Mouse (Mus musculus): ENCODE measurements around the gene Tmem50b. TPM values are rescaled to one million over a fixed set of nuclear protein-coding genes. Genes with fewer than 3 reads are reported as not detected.
"Not testable (repeated sequence)": the region's sequence is repeated elsewhere in the genome, so short reads cannot be mapped to it uniquely, and the experiment has no call there.

Gene Tmem50b
- polyA plus RNA-seq, 1 experiment from 2014 or later = 41.6 TPM

DNA sequence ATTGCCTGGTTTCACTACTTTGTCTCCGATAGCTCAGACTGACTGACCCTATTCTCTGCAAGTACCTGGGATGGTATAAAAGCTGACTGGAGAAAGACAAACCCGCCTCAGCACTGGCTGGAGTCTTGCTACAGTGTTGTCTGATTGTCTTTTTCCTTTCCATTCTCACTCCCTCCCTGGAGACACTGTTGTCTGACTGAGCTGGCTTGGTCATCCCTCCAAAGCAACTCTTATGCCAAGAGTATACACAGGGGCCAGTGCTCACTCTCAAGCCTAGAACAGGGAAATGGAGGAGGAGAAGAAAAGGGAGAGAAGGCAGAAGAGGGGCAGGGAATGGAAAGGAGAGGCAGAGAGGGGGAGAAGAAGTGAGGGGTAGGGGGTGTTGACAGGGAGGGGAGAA lies 65.2 kb downstream of the Tmem50b start:
- Histone ChIP-seq H3K4me1 (ENCODE audit: control insufficient read depth, insufficient read depth, low read length) (no peaks in the 10 kb centered on the region), H3K9me3 (replicated peaks; ENCODE audit: control insufficient read depth, low read length) (no peaks in the 10 kb centered on the region), H3K27me3 (ENCODE audit: control insufficient read depth, insufficient read depth, low read length) (no peaks in the 10 kb centered on the region), H3K4me3 (ENCODE audit: low read depth, low read length) (no peak overlapping the region), H3K36me3 (replicated peaks; ENCODE audit: control insufficient read depth, insufficient read depth, low read depth, low read length) (no peaks in the 10 kb centered on the region), H3K4me2 (ENCODE audit: low read depth, low read length) (no peak overlapping the region), H3K27ac (replicated peaks; ENCODE audit: low read depth, low read length) (no peak overlapping the region), H3K9ac (replicated peaks; ENCODE audit: low read length) (no peak overlapping the region)
- no peak for DNase-seq (ENCODE audit: low spot score)
- 59% methylated on average over 2 of the region's 2 CpGs for WGBS
- no peak for ATAC-seq (replicated peaks; ENCODE audit: insufficient number of reproducible peaks, low FRiP score, low TSS enrichment, low read depth)

DNA sequence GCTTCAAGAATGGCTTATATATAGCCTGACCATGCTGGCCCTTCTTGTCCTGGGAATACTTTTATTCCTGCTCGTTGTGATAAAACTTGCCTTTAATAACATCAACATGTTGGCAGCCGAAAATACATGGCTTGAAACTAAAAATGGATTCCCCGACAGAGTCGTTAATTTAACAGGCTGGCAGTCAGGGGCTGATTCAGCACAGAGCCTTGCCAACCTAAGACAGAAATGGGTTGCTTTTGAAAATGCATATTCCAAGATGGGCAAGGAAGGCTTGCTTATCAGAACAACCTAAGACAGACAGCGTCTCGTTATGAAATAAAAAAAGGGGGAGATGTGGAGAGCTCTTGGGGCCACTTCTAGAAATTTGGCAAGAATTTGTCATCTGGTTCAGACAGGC lies 65.7 kb downstream of the Tmem50b start:
- no peak for ATAC-seq (replicated peaks; ENCODE audit: insufficient number of reproducible peaks, low FRiP score, low TSS enrichment, low read depth)
- no peaks in the 10 kb centered on the region for H3K9me3 ChIP-seq (replicated peaks; ENCODE audit: control insufficient read depth, low read length)

DNA sequence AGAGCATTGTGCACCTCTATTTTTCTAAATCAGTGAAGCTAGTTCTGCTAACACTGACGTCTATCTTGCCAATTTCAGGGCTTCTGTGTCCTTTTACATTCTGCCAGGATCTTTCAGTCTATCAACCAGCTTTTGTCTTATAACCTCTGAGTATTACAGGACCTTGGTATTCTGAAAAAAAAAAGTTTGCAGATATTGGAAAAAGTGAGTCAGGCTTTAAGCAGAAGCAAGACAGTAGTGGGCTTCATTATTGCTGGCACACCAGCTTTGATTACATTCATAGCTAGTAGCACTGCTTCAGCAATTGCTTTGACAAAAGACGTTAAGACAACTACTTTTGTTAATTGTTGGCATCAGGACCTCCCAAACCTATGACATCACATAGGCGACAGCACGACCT lies 66.8 kb downstream of the Tmem50b start:
- not testable (repeated sequence) for H3K36me3 ChIP-seq (replicated peaks; ENCODE audit: control insufficient read depth, insufficient read depth, low read depth, low read length); H3K4me2 ChIP-seq (ENCODE audit: low read depth, low read length); H3K9ac ChIP-seq (replicated peaks; ENCODE audit: low read length); H3K27ac ChIP-seq (replicated peaks; ENCODE audit: low read depth, low read length); ATAC-seq (replicated peaks; ENCODE audit: insufficient number of reproducible peaks, low FRiP score, low TSS enrichment, low read depth); H3K4me1 ChIP-seq (ENCODE audit: control insufficient read depth, insufficient read depth, low read length); H3K27me3 ChIP-seq (ENCODE audit: control insufficient read depth, insufficient read depth, low read length); H3K4me3 ChIP-seq (ENCODE audit: low read depth, low read length); DNase-seq (ENCODE audit: low spot score); H3K9me3 ChIP-seq (replicated peaks; ENCODE audit: control insufficient read depth, low read length)
- WGBS = 73% methylated on average over 4 of the region's 4 CpGs

More for the DNA sequence above, 65.7 kb downstream of the Tmem50b start:
- no peak for DNase-seq (ENCODE audit: low spot score)
- H3K36me3 ChIP-seq (replicated peaks; ENCODE audit: control insufficient read depth, insufficient read depth, low read depth, low read length) = no peaks in the 10 kb centered on the region
- H3K4me3 ChIP-seq (ENCODE audit: low read depth, low read length) = no peak overlapping the region
- no peaks in the 10 kb centered on the region for H3K4me1 ChIP-seq (ENCODE audit: control insufficient read depth, insufficient read depth, low read length)
- no peak overlapping the region for H3K4me2 ChIP-seq (ENCODE audit: low read depth, low read length)
- H3K27ac ChIP-seq (replicated peaks; ENCODE audit: low read depth, low read length) = no peak overlapping the region
- no peak overlapping the region for H3K9ac ChIP-seq (replicated peaks; ENCODE audit: low read length)
- WGBS = 86% methylated on average over 6 of the region's 6 CpGs
- H3K27me3 ChIP-seq (ENCODE audit: control insufficient read depth, insufficient read depth, low read length) = no peaks in the 10 kb centered on the region

DNA sequence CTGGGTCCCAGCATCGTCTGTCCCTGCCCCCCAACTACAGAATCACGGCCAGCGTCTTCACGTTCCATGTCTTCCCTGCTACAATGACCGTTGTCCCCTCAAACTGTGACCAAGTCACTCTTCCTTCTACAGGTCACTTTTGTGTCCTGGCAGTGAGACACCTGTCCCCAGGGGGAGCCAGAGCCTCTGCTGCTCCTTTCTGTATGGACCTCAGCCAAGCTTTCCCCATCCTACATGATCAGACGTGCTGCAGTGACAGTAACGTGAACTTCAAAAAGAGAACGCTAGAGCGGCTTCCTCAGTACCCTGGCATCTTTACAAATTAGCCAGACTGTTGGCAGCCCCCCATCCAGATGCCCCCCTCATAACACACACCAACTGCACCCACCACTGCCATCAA lies 69.0 kb downstream of the Tmem50b start:
- no peak overlapping the region for H3K9ac ChIP-seq (replicated peaks; ENCODE audit: low read length)
- WGBS = 93% methylated on average over 9 of the region's 9 CpGs
- no peaks in the 10 kb centered on the region for H3K4me1 ChIP-seq (ENCODE audit: control insufficient read depth, insufficient read depth, low read length)
- no peaks in the 10 kb centered on the region for H3K36me3 ChIP-seq (replicated peaks; ENCODE audit: control insufficient read depth, insufficient read depth, low read depth, low read length)
- no peak overlapping the region for H3K4me2 ChIP-seq (ENCODE audit: low read depth, low read length)
- H3K4me3 ChIP-seq (ENCODE audit: low read depth, low read length) = no peak overlapping the region
- ATAC-seq (replicated peaks; ENCODE audit: insufficient number of reproducible peaks, low FRiP score, low TSS enrichment, low read depth) (no peak), DNase-seq (ENCODE audit: low spot score) (no peak)
- H3K27ac ChIP-seq (replicated peaks; ENCODE audit: low read depth, low read length) = no peak overlapping the region
- H3K27me3 ChIP-seq (ENCODE audit: control insufficient read depth, insufficient read depth, low read length) = no peaks in the 10 kb centered on the region
- no peaks in the 10 kb centered on the region for H3K9me3 ChIP-seq (replicated peaks; ENCODE audit: control insufficient read depth, low read length)

DNA sequence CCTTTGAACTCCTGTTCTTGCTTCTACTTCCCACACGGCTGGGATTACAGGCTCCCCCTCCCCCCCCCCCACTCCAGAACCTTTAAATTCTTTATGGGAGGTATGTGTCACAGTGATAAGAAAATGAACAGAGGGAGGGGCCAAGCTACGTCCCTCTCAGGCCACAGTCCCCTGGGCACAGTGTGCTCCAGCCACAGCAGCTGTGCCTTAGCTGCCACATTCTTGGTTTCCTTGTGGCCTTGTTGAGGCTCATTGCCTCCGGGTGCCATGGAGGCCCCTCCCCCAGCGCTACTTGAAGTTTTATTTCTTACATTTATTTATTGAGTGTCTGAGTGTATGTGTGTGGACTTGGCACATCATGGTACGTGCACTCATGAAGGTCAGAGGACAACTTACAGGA lies 70.1 kb downstream of the Tmem50b start:
- no peak overlapping the region for H3K4me3 ChIP-seq (ENCODE audit: low read depth, low read length)
- no peaks in the 10 kb centered on the region for H3K9me3 ChIP-seq (replicated peaks; ENCODE audit: control insufficient read depth, low read length)
- H3K27ac ChIP-seq (replicated peaks; ENCODE audit: low read depth, low read length) = no peak overlapping the region
- H3K27me3 ChIP-seq (ENCODE audit: control insufficient read depth, insufficient read depth, low read length) = no peaks in the 10 kb centered on the region
- WGBS = 71% methylated on average over 5 of the region's 5 CpGs
- ATAC-seq (replicated peaks; ENCODE audit: insufficient number of reproducible peaks, low FRiP score, low TSS enrichment, low read depth) (no peak), DNase-seq (ENCODE audit: low spot score) (no peak)
- H3K4me1 ChIP-seq (ENCODE audit: control insufficient read depth, insufficient read depth, low read length) = no peaks in the 10 kb centered on the region
- H3K9ac ChIP-seq (replicated peaks; ENCODE audit: low read length) = no peak overlapping the region
- H3K4me2 ChIP-seq (ENCODE audit: low read depth, low read length) = no peak overlapping the region
- no peaks in the 10 kb centered on the region for H3K36me3 ChIP-seq (replicated peaks; ENCODE audit: control insufficient read depth, insufficient read depth, low read depth, low read length)

DNA sequence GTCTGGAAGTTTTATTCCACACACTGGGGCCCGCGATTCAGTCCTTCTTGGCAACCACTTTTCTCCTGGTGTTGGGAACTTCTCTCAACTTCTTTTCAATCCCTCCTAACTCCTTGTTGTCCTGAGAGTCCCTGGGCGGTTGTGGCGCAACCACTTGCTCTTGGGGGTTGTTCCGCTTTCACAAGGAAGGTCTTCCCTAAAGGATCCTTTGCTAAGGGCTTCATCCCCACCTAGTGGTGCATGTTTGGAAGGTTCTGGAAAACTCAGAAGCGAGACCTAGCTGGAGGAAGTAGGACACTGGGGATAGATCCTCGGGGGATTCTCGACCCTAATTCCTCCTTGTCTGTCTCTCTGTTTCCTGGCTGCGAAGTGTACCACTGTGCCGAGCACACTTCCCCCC lies 70.5 kb downstream of the Tmem50b start:
- no peaks in the 10 kb centered on the region for H3K4me1 ChIP-seq (ENCODE audit: control insufficient read depth, insufficient read depth, low read length)
- H3K4me3 ChIP-seq (ENCODE audit: low read depth, low read length) = no peak overlapping the region
- DNase-seq (ENCODE audit: low spot score) (no peak), ATAC-seq (replicated peaks; ENCODE audit: insufficient number of reproducible peaks, low FRiP score, low TSS enrichment, low read depth) (no peak)
- H3K9me3 ChIP-seq (replicated peaks; ENCODE audit: control insufficient read depth, low read length) = no peaks in the 10 kb centered on the region
- H3K4me2 ChIP-seq (ENCODE audit: low read depth, low read length) = no peak overlapping the region
- WGBS = 77% methylated on average over 10 of the region's 10 CpGs
- no peak overlapping the region for H3K9ac ChIP-seq (replicated peaks; ENCODE audit: low read length)
- no peak overlapping the region for H3K27ac ChIP-seq (replicated peaks; ENCODE audit: low read depth, low read length)
- no peaks in the 10 kb centered on the region for H3K27me3 ChIP-seq (ENCODE audit: control insufficient read depth, insufficient read depth, low read length)
- no peaks in the 10 kb centered on the region for H3K36me3 ChIP-seq (replicated peaks; ENCODE audit: control insufficient read depth, insufficient read depth, low read depth, low read length)

DNA sequence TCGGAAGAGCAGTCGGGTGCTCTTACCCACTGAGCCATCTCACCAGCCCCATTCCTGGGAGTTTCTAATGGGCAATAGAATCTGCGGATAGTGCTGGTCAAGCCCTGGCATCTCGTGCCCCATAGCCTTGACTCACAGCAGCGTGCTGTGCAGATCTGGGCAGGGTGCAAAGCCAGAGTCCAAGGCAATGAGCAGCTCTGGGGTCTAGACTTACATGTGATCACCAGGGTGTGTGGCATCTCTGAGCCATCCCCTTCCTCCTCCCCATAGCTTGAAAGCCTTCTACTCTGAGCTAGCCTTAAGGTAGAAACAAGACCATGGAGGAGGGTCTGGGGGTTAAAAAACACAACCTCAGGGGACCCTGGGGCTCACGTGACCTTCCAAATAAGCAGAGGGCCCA lies 71.3 kb downstream of the Tmem50b start:
- no peaks in the 10 kb centered on the region for H3K36me3 ChIP-seq (replicated peaks; ENCODE audit: control insufficient read depth, insufficient read depth, low read depth, low read length)
- no peak overlapping the region for H3K27ac ChIP-seq (replicated peaks; ENCODE audit: low read depth, low read length)
- WGBS = 96% methylated on average over 6 of the region's 6 CpGs
- no peaks in the 10 kb centered on the region for H3K9me3 ChIP-seq (replicated peaks; ENCODE audit: control insufficient read depth, low read length)
- no peak overlapping the region for H3K9ac ChIP-seq (replicated peaks; ENCODE audit: low read length)
- no peaks in the 10 kb centered on the region for H3K4me1 ChIP-seq (ENCODE audit: control insufficient read depth, insufficient read depth, low read length)
- H3K4me2 ChIP-seq (ENCODE audit: low read depth, low read length) = no peak overlapping the region
- H3K27me3 ChIP-seq (ENCODE audit: control insufficient read depth, insufficient read depth, low read length) = no peaks in the 10 kb centered on the region
- DNase-seq (ENCODE audit: low spot score) (no peak), ATAC-seq (replicated peaks; ENCODE audit: insufficient number of reproducible peaks, low FRiP score, low TSS enrichment, low read depth) (no peak)
- no peak overlapping the region for H3K4me3 ChIP-seq (ENCODE audit: low read depth, low read length)

Data from embryonic facial prominence, embryonic 11.5 days (tissue).